Mouse (Mus musculus) cortical plate, adult 2 months (tissue): ENCODE results near the gene Capn11.

ENCODE experiments used
- CTCF ChIP-seq: fragments of 200-500 bp; IDR thresholded peaks from 2 replicates; pipeline ENCODE4 v1.5.1; 2011; ENCODE audit warnings: mild to moderate bottlenecking, control low read depth, low read length; ENCODE audit not compliant: insufficient read depth; ENCODE audit errors: extremely low read depth
- POLR2A ChIP-seq: fragments of 200-500 bp; IDR thresholded peaks from 2 replicates; pipeline ENCODE4 v1.6.1; 2011; ENCODE audit warnings: mild to moderate bottlenecking, low read length, control low read depth; ENCODE audit not compliant: insufficient read depth; ENCODE audit errors: extremely low read depth

DNA sequence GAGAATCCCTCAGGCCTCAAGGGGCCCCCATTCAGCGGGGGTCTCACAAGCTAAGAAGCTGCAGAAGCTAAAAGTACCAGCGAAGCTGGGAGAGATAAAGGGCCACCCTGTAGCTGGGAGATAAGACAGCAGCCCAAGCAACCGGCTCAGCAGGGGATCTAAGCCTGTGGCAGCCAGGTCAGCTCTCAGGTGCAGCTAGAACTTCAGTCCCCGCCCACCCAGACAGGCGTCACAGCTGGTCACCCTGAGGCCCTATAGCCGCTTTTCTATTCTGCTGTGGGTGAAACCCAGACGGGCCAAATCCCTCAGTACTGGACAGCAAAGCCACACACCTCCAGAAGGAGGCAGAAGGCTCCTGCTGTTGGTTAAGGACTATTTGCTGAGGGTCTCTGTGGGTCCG lies 65.6 kb downstream of the Capn11 start:
- TF ChIP-seq CTCF (no peak), POLR2A (no peak)
